Mouse (Mus musculus) MEL (cell line): ENCODE data around the gene Cdc5l.
A peak's percentile ranks its signal among the peaks of the same experiment; 100 is the strongest.

Experiments
- CTCF ChIP-seq, 3 experiments: IDR thresholded peaks in 2 of 3; conservative IDR thresholded peaks in 1 of 3; 2 replicates each; pipeline ENCODE4 v1.5.1; 2011 to 2012; ENCODE audit warnings: low read length in 3 of 3, low read depth in 2 of 3, mild to moderate bottlenecking in 2 of 3, improper control_type of control experiment in 1 of 3, inconsistent platforms in 1 of 3, mixed read lengths in 1 of 3, moderate library complexity in 1 of 3; ENCODE audit not compliant: control insufficient read depth in 1 of 3, insufficient read depth in 1 of 3, poor library complexity in 1 of 3, severe bottlenecking in 1 of 3
- GATA1 ChIP-seq: IDR thresholded peaks from 2 replicates; pipeline ENCODE4 v1.6.1; 2011; ENCODE audit warnings: low read depth, low read length, improper control_type of control experiment
- MAFK ChIP-seq: IDR thresholded peaks from 2 replicates; pipeline ENCODE4 v1.6.1; 2011; ENCODE audit warnings: low read depth, mild to moderate bottlenecking, low read length, improper control_type of control experiment, borderline replicate concordance
- NRF1 ChIP-seq: IDR thresholded peaks from 2 replicates; pipeline ENCODE4 v1.6.1; 2014; ENCODE audit warnings: low read depth, mild to moderate bottlenecking, inconsistent platforms, low read length, improper control_type of control experiment, moderate library complexity; ENCODE audit not compliant: poor library complexity, insufficient read depth, severe bottlenecking
- POLR2A ChIP-seq, 2 experiments: IDR thresholded peaks; 2 replicates each; pipeline ENCODE4 v1.6.1; 2011 to 2012; ENCODE audit warnings: low read length in 2 of 2, mild to moderate bottlenecking in 2 of 2, control low read depth in 1 of 2, improper control_type of control experiment in 1 of 2, low read depth in 1 of 2, moderate library complexity in 1 of 2; ENCODE audit not compliant: control insufficient read depth in 1 of 2, insufficient read depth in 1 of 2, poor library complexity in 1 of 2

DNA sequence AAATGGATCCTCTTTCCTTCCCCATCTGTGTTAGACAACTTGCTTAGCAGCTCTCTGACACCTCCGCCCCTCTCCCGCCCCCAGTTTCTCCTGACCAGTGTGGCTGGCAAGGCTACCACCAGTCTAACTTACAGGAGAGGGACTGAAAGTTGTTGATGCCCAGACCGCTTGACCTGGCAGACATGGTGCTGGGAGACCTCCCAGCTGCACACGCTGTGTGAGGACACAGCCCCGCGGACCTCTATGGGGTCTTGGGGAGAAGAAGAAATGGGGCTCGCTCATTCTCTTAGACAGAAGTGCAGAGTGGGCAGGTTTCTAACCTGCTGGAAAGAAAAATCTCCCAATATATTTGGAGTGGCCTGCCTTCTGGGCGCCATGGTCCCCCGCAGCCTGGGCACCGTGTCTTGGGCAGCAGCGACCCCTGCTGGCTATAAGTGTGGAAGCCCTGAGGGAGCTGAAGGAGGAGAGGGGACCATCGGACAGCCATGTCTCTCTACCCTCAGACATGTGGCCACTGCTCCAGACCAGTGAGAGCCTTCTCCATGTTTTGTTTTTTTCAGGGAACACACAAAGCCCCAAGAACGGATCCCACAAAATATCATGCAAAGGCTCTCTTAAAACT is 59.4 kb downstream of the Cdc5l start:
- peak; percentile 76 to 98 (median 88) for TF ChIP-seq CTCF (IDR thresholded peaks at IDR 0.05 in 2 of 3, conservative IDR thresholded peaks at IDR 0.05 in 1 of 3; ENCODE audit: control insufficient read depth in 1 of 3, insufficient read depth in 1 of 3, low read depth in 2 of 3, low read length in 3 of 3, poor library complexity in 1 of 3, severe bottlenecking in 1 of 3)
- TF ChIP-seq POLR2A (IDR thresholded peaks at IDR 0.05; ENCODE audit: control insufficient read depth in 1 of 2, insufficient read depth in 1 of 2, low read depth in 1 of 2, low read length in 2 of 2, poor library complexity in 1 of 2): no peak
- no peak for TF ChIP-seq NRF1
- no peak for TF ChIP-seq GATA1
- TF ChIP-seq MAFK: no peak
